Mouse (Mus musculus) hindbrain, embryonic 16.5 days (tissue): ENCODE data around the gene Fars2. TPM values are rescaled to one million over a fixed set of nuclear protein-coding genes. Genes with fewer than 3 reads are reported as not detected.

ENCODE experiments used
- ATAC-seq: fragments of 200-750 bp; cut with Nextera tagmentation; 2 replicates; pipeline ENCODE4 v1.8.0; 2017; ENCODE audit warnings: moderate TSS enrichment, moderate library complexity
- H3K27ac ChIP-seq: fragments of 300-500 bp; sonication (generic); 2 replicates; pipeline ENCODE4 v1.5.1; 2014; ENCODE audit warnings: low read depth, mild to moderate bottlenecking, control low read depth, low read length, moderate library complexity
- H3K27me3 ChIP-seq: fragments of 300-500 bp; sonication (generic); replicated peaks from 2 replicates; pipeline ENCODE4 v1.6.1; 2014; ENCODE audit warnings: low read length; ENCODE audit not compliant: control insufficient read depth, insufficient read depth
- H3K36me3 ChIP-seq: fragments of 300-500 bp; sonication (generic); 2 replicates; pipeline ENCODE4 v1.6.1; 2014; ENCODE audit warnings: mild to moderate bottlenecking, low read length, moderate library complexity, mixed read lengths; ENCODE audit not compliant: control insufficient read depth, insufficient read depth
- H3K4me1 ChIP-seq: fragments of 300-500 bp; sonication (generic); 2 replicates; pipeline ENCODE4 v1.6.1; 2014; ENCODE audit warnings: low read depth, low read length; ENCODE audit not compliant: control insufficient read depth, insufficient read depth
- H3K4me2 ChIP-seq: fragments of 300-500 bp; sonication (generic); 2 replicates; pipeline ENCODE4 v1.6.1; 2014; ENCODE audit warnings: mild to moderate bottlenecking, low read length, control low read depth, moderate library complexity
- H3K4me3 ChIP-seq: fragments of 300-500 bp; sonication (generic); 2 replicates; pipeline ENCODE4 v1.5.1; 2014; ENCODE audit warnings: mild to moderate bottlenecking, low read length, control low read depth, moderate library complexity
- H3K9ac ChIP-seq: fragments of 300-500 bp; sonication (generic); 2 replicates; pipeline ENCODE4 v1.6.1; 2014; ENCODE audit warnings: low read depth, mild to moderate bottlenecking, control low read depth, low read length, moderate library complexity
- H3K9me3 ChIP-seq: fragments of 300-500 bp; sonication (generic); 2 replicates; pipeline ENCODE4 v1.6.1; 2014; ENCODE audit warnings: mild to moderate bottlenecking, low read length, moderate library complexity; ENCODE audit not compliant: control insufficient read depth
- WGBS: fragments of 180-500 bp; shearing (Covaris S2); extraction: QIAGEN DNeasy Blood & Tissue Kit; methylation state at CpG from one replicate; pipeline ENCODE4 v1.1.7; 2014; 5-methylcytosine and 5-hydroxymethylcytosine counted together
- polyA plus RNA-seq: library from polyadenylated mRNA; unstranded; fragments of >200 nt; fragmentation: Nextera tagmentation; extraction: Ambion mirVana; gene quantifications from 2 replicates; pipeline ENCODE4 v1.2.1, GENCODE M21; 2015

Gene Fars2
- polyA plus RNA-seq, 1 experiment from 2014 or later, result 29.2 TPM

GRCm38 (mm10) chr13:36495980-36496379 is 378.8 kb downstream of the Fars2 start:
- Histone ChIP-seq H3K27ac (no peak overlapping the region), H3K9ac (no peak overlapping the region), H3K4me3 (no peak overlapping the region), H3K9me3 (no peaks in the 10 kb centered on the region), H3K27me3 (no peaks in the 10 kb centered on the region), H3K36me3 (no peaks in the 10 kb centered on the region), H3K4me1 (no peaks in the 10 kb centered on the region; the same call in 1 of the 2 replicates), H3K4me2 (no peak overlapping the region)
- ATAC-seq, result no peak
- 84% methylated on average over 2 of the region's 2 CpGs for WGBS

DNA sequence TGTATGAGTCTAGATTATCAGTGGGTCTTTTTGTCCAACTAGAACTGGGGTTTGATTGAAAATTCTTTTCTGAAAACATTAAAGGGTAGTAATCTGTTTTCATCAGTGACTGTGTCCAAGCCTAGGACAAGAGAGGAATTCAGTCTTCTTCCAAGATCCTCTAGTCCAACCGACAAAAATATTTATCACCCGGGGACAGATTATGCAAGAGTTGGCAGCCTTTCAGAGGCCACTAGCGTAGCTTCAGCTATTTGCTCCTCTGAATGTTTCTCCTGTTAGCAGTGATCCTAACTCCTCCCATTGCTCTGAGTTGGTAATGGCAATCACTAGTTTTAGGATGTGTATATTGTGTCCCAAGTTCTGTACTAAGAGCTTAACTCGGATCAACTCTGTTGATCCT is 380.1 kb downstream of the Fars2 start:
- WGBS, result 66% methylated on average over 4 of the region's 4 CpGs

GRCm38 (mm10) chr13:36500370-36500905 is 383.2 kb downstream of the Fars2 start:
- WGBS, result 73% methylated on average over 4 of the region's 4 CpGs
- ATAC-seq, result no peak
- H3K36me3 ChIP-seq, result no peaks in the 10 kb centered on the region
- H3K27me3 ChIP-seq, result no peaks in the 10 kb centered on the region
- no peaks in the 10 kb centered on the region for H3K9me3 ChIP-seq
- H3K27ac ChIP-seq, result no peak overlapping the region
- H3K9ac ChIP-seq, result no peak overlapping the region
- H3K4me1 ChIP-seq, result no peaks in the 10 kb centered on the region
- no peak overlapping the region for H3K4me3 ChIP-seq
- no peak overlapping the region for H3K4me2 ChIP-seq

More for the DNA sequence above, 380.1 kb downstream of the Fars2 start:
- Histone ChIP-seq H3K9ac (no peak overlapping the region), H3K9me3 (no peaks in the 10 kb centered on the region), H3K4me2 (no peak overlapping the region), H3K4me1 (no peaks in the 10 kb centered on the region; the same call in 1 of the 2 replicates), H3K4me3 (no peak overlapping the region), H3K36me3 (no peaks in the 10 kb centered on the region), H3K27ac (no peak overlapping the region), H3K27me3 (no peaks in the 10 kb centered on the region)
- no peak for ATAC-seq

GRCm38 (mm10) chr13:36503551-36503950 is 386.3 kb downstream of the Fars2 start:
- Histone ChIP-seq H3K9ac (no peak overlapping the region), H3K4me2 (no peak overlapping the region), H3K36me3 (no peaks in the 10 kb centered on the region), H3K9me3 (no peaks in the 10 kb centered on the region), H3K27me3 (no peaks in the 10 kb centered on the region), H3K27ac (no peak overlapping the region), H3K4me1 (no peaks in the 10 kb centered on the region), H3K4me3 (no peak overlapping the region)
- no peak for ATAC-seq
- WGBS, result 83% methylated on average over 3 of the region's 3 CpGs

DNA sequence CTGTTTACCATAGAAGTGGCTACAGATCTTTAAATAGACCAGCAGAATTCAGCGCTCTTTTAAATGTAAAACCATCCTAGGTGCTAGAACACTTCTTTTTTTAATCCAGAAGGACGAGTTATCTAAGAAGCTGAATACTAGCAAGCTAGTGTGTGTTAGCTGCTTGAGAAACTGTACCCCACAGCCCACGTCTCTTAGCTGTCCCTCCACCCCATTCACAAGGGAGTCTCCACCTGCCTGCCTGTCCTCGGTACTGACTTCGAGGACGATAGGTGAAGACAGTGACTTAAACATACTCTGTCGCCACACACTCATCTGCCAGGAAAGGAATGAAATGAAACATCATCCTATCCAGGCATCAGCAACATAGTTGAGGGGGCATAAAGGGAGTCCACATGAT is 386.8 kb downstream of the Fars2 start:
- Histone ChIP-seq H3K4me3 (no peak overlapping the region), H3K9ac (no peak overlapping the region), H3K4me1 (no peaks in the 10 kb centered on the region), H3K27me3 (no peaks in the 10 kb centered on the region), H3K27ac (no peak overlapping the region), H3K36me3 (no peaks in the 10 kb centered on the region), H3K9me3 (no peaks in the 10 kb centered on the region), H3K4me2 (no peak overlapping the region)
- WGBS, result 93% methylated on average over 7 of the region's 7 CpGs
- ATAC-seq, result no peak

DNA sequence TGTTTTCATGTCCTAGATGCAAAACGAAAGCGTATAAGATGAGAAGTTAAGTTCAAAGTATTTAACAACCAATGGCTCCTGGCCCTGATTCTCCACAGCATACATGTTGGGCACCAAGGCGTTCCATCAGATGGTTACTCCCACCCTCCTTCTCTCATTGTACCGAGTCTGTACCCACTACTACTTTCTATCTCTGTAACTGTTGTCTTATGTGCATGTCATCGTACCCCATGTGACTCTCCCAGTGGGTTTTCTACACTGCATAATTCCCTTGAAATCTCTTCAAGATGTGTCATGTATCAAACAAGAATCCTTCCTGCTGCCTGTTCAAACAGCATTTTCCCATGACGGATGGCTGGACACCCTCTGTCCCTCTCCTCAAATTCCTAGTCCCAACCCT is 388.5 kb downstream of the Fars2 start:
- 92% methylated on average over 6 of the region's 6 CpGs for WGBS
- Histone ChIP-seq H3K27me3 (no peaks in the 10 kb centered on the region), H3K4me3 (no peak overlapping the region), H3K9me3 (no peaks in the 10 kb centered on the region), H3K36me3 (no peaks in the 10 kb centered on the region), H3K4me2 (no peak overlapping the region), H3K9ac (no peak overlapping the region), H3K27ac (no peak overlapping the region), H3K4me1 (no peaks in the 10 kb centered on the region)
- ATAC-seq, result no peak

- Histone ChIP-seq H3K4me3 (no peak overlapping the region), H3K4me2 (no peak overlapping the region), H3K9me3 (no peaks in the 10 kb centered on the region), H3K9ac (no peak overlapping the region), H3K27ac (no peak overlapping the region), H3K27me3 (no peaks in the 10 kb centered on the region), H3K36me3 (no peaks in the 10 kb centered on the region), H3K4me1 (no peaks in the 10 kb centered on the region)
- WGBS, result 80% methylated on average over 5 of the region's 5 CpGs
- no peak for ATAC-seq
Measured at GRCm38 (mm10) chr13:36506315-36506714, 389.1 kb downstream of the Fars2 start.

GRCm38 (mm10) chr13:36510161-36510560 is 392.9 kb downstream of the Fars2 start:
- no peaks in the 10 kb centered on the region for H3K27me3 ChIP-seq
- H3K9me3 ChIP-seq, result no peaks in the 10 kb centered on the region
- ATAC-seq, result no peak
- no peak overlapping the region for H3K4me3 ChIP-seq
- 85% methylated on average over 2 of the region's 2 CpGs for WGBS
- H3K9ac ChIP-seq, result no peak overlapping the region
- H3K4me1 ChIP-seq, result no peaks in the 10 kb centered on the region
- no peak overlapping the region for H3K4me2 ChIP-seq
- H3K36me3 ChIP-seq, result no peaks in the 10 kb centered on the region
- no peak overlapping the region for H3K27ac ChIP-seq

DNA sequence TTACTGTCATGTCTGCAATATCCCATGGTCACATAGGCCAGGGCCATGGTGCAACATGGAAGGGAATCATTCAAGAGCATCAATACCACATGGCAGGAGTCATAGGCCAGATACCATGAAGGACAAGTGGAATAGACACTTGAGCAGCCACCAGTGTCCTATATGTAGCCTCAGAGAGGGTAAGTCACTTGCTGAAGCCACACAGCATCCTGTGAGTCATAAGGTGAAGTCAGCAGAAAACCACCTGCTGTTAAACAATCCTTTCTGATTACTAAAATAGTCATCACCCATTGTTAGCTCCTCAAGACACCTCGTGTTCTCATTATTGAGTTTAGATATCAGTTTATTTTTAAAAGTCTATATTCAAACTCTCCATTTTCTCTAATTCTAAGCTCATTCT is 395.9 kb downstream of the Fars2 start:
- Histone ChIP-seq H3K9me3 (no peaks in the 10 kb centered on the region), H3K4me2 (no peak overlapping the region), H3K27me3 (no peaks in the 10 kb centered on the region), H3K36me3 (no peaks in the 10 kb centered on the region), H3K4me3 (no peak overlapping the region), H3K4me1 (peaks cover 6% of the 10 kb centered on the region), H3K9ac (no peak overlapping the region), H3K27ac (no peak overlapping the region)
- 82% methylated on average over 1 of the region's 1 CpGs for WGBS
- no peak for ATAC-seq

GRCm38 (mm10) chr13:36518144-36518571 is 400.9 kb downstream of the Fars2 start:
- Histone ChIP-seq H3K36me3 (no peaks in the 10 kb centered on the region), H3K27ac (no peak overlapping the region), H3K9ac (no peak overlapping the region), H3K4me1 (peaks cover 6% of the 10 kb centered on the region), H3K9me3 (no peaks in the 10 kb centered on the region), H3K27me3 (no peaks in the 10 kb centered on the region), H3K4me2 (peak overlapping the region; percentile 1), H3K4me3 (no peak overlapping the region)
- 36% methylated on average over 9 of the region's 9 CpGs for WGBS
- peak; percentile 90 for ATAC-seq
